Mouse (Mus musculus): ENCODE data around the gene Cyp1b1. TPM values are rescaled to one million over a fixed set of nuclear protein-coding genes. Genes with fewer than 3 reads are reported as not detected.

The Cyp1b1 gene
- 21.2 and 33.9 TPM in 2 replicates for total RNA-seq (2021)
- long read RNA-seq, experiment 1, full-length matches to known transcripts, result 3 of 9 reads
- long read RNA-seq, experiment 1, partial matches to known transcripts, result 3 of 9 reads
- long read RNA-seq, experiment 1, other reads (novel, unspliced or antisense), result 3 of 9 reads
- long read RNA-seq, experiment 2, partial matches to known transcripts, result 1 of 3 reads
- long read RNA-seq, experiment 2, other reads (novel, unspliced or antisense), result 1 of 3 reads

- no peak for DNase-seq
Observed at GRCm38 (mm10) chr17:79714931-79715637, at the start of gene Cyp1b1. Gene Cyp1b1, minus strand, starts transcription at chr17:79715061.

- no peak for DNase-seq
Observed at GRCm38 (mm10) chr17:79761841-79762240, 47.0 kb upstream of the Cyp1b1 start.

GRCm38 (mm10) chr17:79753831-79754230, 39.0 kb upstream of the Cyp1b1 start:
- DNase-seq, result no peak

GRCm38 (mm10) chr17:79752836-79753235, 38.0 kb upstream of the Cyp1b1 start:
- DNase-seq, result no peak

- DNase-seq, result no peak
Observed at GRCm38 (mm10) chr17:79751661-79752191, 36.9 kb upstream of the Cyp1b1 start.

GRCm38 (mm10) chr17:79749647-79750046, 34.8 kb upstream of the Cyp1b1 start:
- DNase-seq, result no peak

- no peak for DNase-seq
Observed at GRCm38 (mm10) chr17:79746954-79747353, 32.1 kb upstream of the Cyp1b1 start.

GRCm38 (mm10) chr17:79746146-79746591, 31.3 kb upstream of the Cyp1b1 start:
- peak; percentile 24 for DNase-seq

GRCm38 (mm10) chr17:79745051-79745731, 30.3 kb upstream of the Cyp1b1 start:
- DNase-seq, result no peak

- no peak for DNase-seq
Observed at GRCm38 (mm10) chr17:79743507-79743906, 28.6 kb upstream of the Cyp1b1 start.

GRCm38 (mm10) chr17:79742635-79743034, 27.8 kb upstream of the Cyp1b1 start:
- DNase-seq, result no peak

GRCm38 (mm10) chr17:79738847-79739498, 24.1 kb upstream of the Cyp1b1 start:
- no peak for DNase-seq

GRCm38 (mm10) chr17:79737598-79737997, 22.7 kb upstream of the Cyp1b1 start:
- DNase-seq, result no peak

GRCm38 (mm10) chr17:79733039-79733438, 18.2 kb upstream of the Cyp1b1 start:
- no peak for DNase-seq

- no peak for DNase-seq
Observed at GRCm38 (mm10) chr17:79730988-79731387, 16.1 kb upstream of the Cyp1b1 start.

GRCm38 (mm10) chr17:79728585-79729503, 14.0 kb upstream of the Cyp1b1 start:
- DNase-seq, result no peak

- DNase-seq, result no peak
Observed at GRCm38 (mm10) chr17:79728053-79728584, 13.3 kb upstream of the Cyp1b1 start.

GRCm38 (mm10) chr17:79726613-79727012, 11.8 kb upstream of the Cyp1b1 start:
- DNase-seq, result no peak

- no peak for DNase-seq
Observed at GRCm38 (mm10) chr17:79720681-79721080, 5.8 kb upstream of the Cyp1b1 start.

GRCm38 (mm10) chr17:79715649-79716143, 835 bp upstream of the Cyp1b1 start:
- peak; percentile 93 for DNase-seq

Measured in adrenal gland, postnatal 14 days (tissue).